ENCODE assay signal across 31 mouse cellular contexts in genomic region chr6:146746577-146746976, GRCm38 (mm10). TPM values are rescaled to one million over a fixed set of nuclear protein-coding genes. Genes with fewer than 3 reads are reported as not detected.
A peak's percentile ranks its signal among the peaks of the same experiment; 100 is the strongest.
DNase-seq lines count a peak whose midpoint lies in the region; ATAC-seq and TF ChIP-seq lines count a peak whose summit lies in the region.
"Had no signal": no experiment of that assay in that cellular context is flagged by ENCODE, and none has a peak within 500 bp of the region (broad histone marks: within the 10 kb centered on the region; RNA-seq: fewer than 3 reads in every experiment).

No protein-coding gene starts in this region.

- no peak for TF ChIP-seq EP300 in stomach, postnatal 0 days (optimal IDR thresholded peaks at IDR 0.05)

- DNase-seq in heart, adult 11 months, result peak; percentile 86
- no peak for DNase-seq in heart, adult 8-10 months (ENCODE audit: low spot score)
- DNase-seq in limb, embryonic 10.5 days (ENCODE audit: low spot score), result no peak
- DNase-seq in stomach, postnatal 0 days (ENCODE audit: low spot score), result no peak
- no peak for DNase-seq in cerebellum, adult 9-11 months
- DNase-seq in hindbrain, embryonic 10.5 days (ENCODE audit: low spot score), result no peak
- DNase-seq: adrenal gland, adult 2 months; adrenal gland, postnatal 36 days; B cell, adult 2 months; cerebellum, adult 9-10 months; embryo, embryonic 11 days; kidney, adult 2 months; layer of hippocampus, postnatal 36 days; left cerebral cortex, postnatal 4 days; retina, postnatal 1 day; right cerebral cortex, postnatal 25 days had no signal

- no peak overlapping the region for H3K4me3 ChIP-seq in limb, embryonic 13.5 days
- H3K4me3 ChIP-seq in limb, embryonic 10.5 days, result no peak overlapping the region
- no peak overlapping the region for H3K4me3 ChIP-seq in stomach, postnatal 0 days (ENCODE audit: low read depth, low read length)
- H3K4me3 ChIP-seq in hindbrain, embryonic 10.5 days, result no peak overlapping the region
- H3K4me3 ChIP-seq: embryonic facial prominence, embryonic 13.5 days; forebrain, embryonic 12.5 days; heart, embryonic 13.5 days; hindbrain, embryonic 15.5 days; intestine, embryonic 15.5 days; lung, embryonic 15.5 days; midbrain, embryonic 10.5 days; midbrain, embryonic 15.5 days; neural tube, embryonic 15.5 days had no signal

- 0 out of 2 replicates have a peak, but pooled peaks have one; percentile 32 for ATAC-seq in limb, embryonic 13.5 days (ENCODE audit: low FRiP score, low read depth)
- ATAC-seq in inflammation-experienced regulatory T-cells, adult 6 months, result peak; percentile 19
- 0 out of 2 replicates have a peak, but pooled peaks have one; percentile 13 for ATAC-seq in stomach, postnatal 0 days (ENCODE audit: low FRiP score, low TSS enrichment)
- ATAC-seq: midbrain, embryonic 15.5 days had no signal

- 67% methylated on average over 5 of the region's 5 CpGs for WGBS in limb, embryonic 13.5 days
- 90% methylated on average over 5 of the region's 5 CpGs for WGBS in limb, embryonic 10.5 days
- 27% methylated on average over 5 of the region's 5 CpGs for WGBS in stomach, postnatal 0 days
- WGBS in hindbrain, embryonic 10.5 days, result 86% methylated on average over 5 of the region's 5 CpGs

- no peak for TF ChIP-seq CTCF in stomach, postnatal 0 days (IDR thresholded peaks at IDR 0.05; ENCODE audit: low read depth)

- no peak overlapping the region for H3K4me2 ChIP-seq in limb, embryonic 13.5 days (replicated peaks)
- H3K4me2 ChIP-seq in stomach, postnatal 0 days (replicated peaks; ENCODE audit: low read depth), result no peak overlapping the region
- H3K4me2 ChIP-seq: embryonic facial prominence, embryonic 13.5 days; forebrain, embryonic 12.5 days; heart, embryonic 13.5 days; hindbrain, embryonic 15.5 days; intestine, embryonic 15.5 days; liver, embryonic 11.5 days; lung, embryonic 15.5 days; midbrain, embryonic 15.5 days; neural tube, embryonic 15.5 days had no signal

- H3K9me3 ChIP-seq in limb, embryonic 13.5 days, result no peaks in the 10 kb centered on the region
- no peaks in the 10 kb centered on the region for H3K9me3 ChIP-seq in limb, embryonic 10.5 days (replicated peaks)
- H3K9me3 ChIP-seq in stomach, postnatal 0 days (ENCODE audit: control insufficient read depth, low read length), result no peaks in the 10 kb centered on the region
- no peaks in the 10 kb centered on the region for H3K9me3 ChIP-seq in hindbrain, embryonic 10.5 days
- H3K9me3 ChIP-seq: embryonic facial prominence, embryonic 13.5 days; forebrain, embryonic 12.5 days; heart, embryonic 13.5 days; hindbrain, embryonic 15.5 days; intestine, embryonic 15.5 days; lung, embryonic 15.5 days; midbrain, embryonic 10.5 days; midbrain, embryonic 15.5 days; neural tube, embryonic 15.5 days had no signal

- H3K27ac ChIP-seq in limb, embryonic 13.5 days, result peak overlapping the region; percentile 55; the same call in 1 of the 2 replicates
- H3K27ac ChIP-seq in limb, embryonic 10.5 days, result no peak overlapping the region
- peak overlapping the region; percentile 70 for H3K27ac ChIP-seq in stomach, postnatal 0 days (replicated peaks)
- H3K27ac ChIP-seq in hindbrain, embryonic 10.5 days, result no peak overlapping the region
- H3K27ac ChIP-seq: embryonic facial prominence, embryonic 13.5 days; forebrain, embryonic 12.5 days; heart, embryonic 13.5 days; hindbrain, embryonic 15.5 days; intestine, embryonic 15.5 days; kidney, postnatal 0 days; lung, embryonic 15.5 days; midbrain, embryonic 10.5 days; midbrain, embryonic 15.5 days; neural tube, embryonic 15.5 days had no signal

- H3K4me1 ChIP-seq in limb, embryonic 13.5 days, result peaks cover 15% of the 10 kb centered on the region
- peaks cover 3% of the 10 kb centered on the region for H3K4me1 ChIP-seq in limb, embryonic 10.5 days
- H3K4me1 ChIP-seq in stomach, postnatal 0 days (replicated peaks; ENCODE audit: control insufficient read depth, insufficient read depth), result 0 out of 2 replicates have a peak, but pooled peaks cover 3% of the 10 kb centered on the region
- H3K4me1 ChIP-seq in hindbrain, embryonic 10.5 days (replicated peaks), result no peaks in the 10 kb centered on the region
- H3K4me1 ChIP-seq: forebrain, embryonic 12.5 days; hindbrain, embryonic 15.5 days; intestine, embryonic 15.5 days; midbrain, embryonic 10.5 days; midbrain, embryonic 15.5 days; neural tube, embryonic 15.5 days had no signal

- H3K27me3 ChIP-seq in limb, embryonic 13.5 days, result no peaks in the 10 kb centered on the region
- H3K27me3 ChIP-seq in limb, embryonic 10.5 days (ENCODE audit: low read depth, poor library complexity, severe bottlenecking), result no peaks in the 10 kb centered on the region
- no peaks in the 10 kb centered on the region for H3K27me3 ChIP-seq in stomach, postnatal 0 days (ENCODE audit: control insufficient read depth, insufficient read depth, low read length)
- no peaks in the 10 kb centered on the region for H3K27me3 ChIP-seq in hindbrain, embryonic 10.5 days (ENCODE audit: insufficient read depth, poor library complexity, severe bottlenecking)
- H3K27me3 ChIP-seq: embryonic facial prominence, embryonic 13.5 days; forebrain, embryonic 12.5 days; heart, embryonic 13.5 days; hindbrain, embryonic 15.5 days; intestine, embryonic 15.5 days; lung, embryonic 15.5 days; midbrain, embryonic 15.5 days; neural tube, embryonic 15.5 days had no signal

- H3K36me3 ChIP-seq in limb, embryonic 13.5 days, result no peaks in the 10 kb centered on the region
- no peaks in the 10 kb centered on the region for H3K36me3 ChIP-seq in limb, embryonic 10.5 days
- H3K36me3 ChIP-seq in stomach, postnatal 0 days (ENCODE audit: control insufficient read depth, insufficient read depth, low read length), result no peaks in the 10 kb centered on the region
- H3K36me3 ChIP-seq in hindbrain, embryonic 10.5 days, result no peaks in the 10 kb centered on the region
- H3K36me3 ChIP-seq: embryonic facial prominence, embryonic 13.5 days; forebrain, embryonic 12.5 days; hindbrain, embryonic 15.5 days; intestine, embryonic 15.5 days; lung, embryonic 15.5 days; midbrain, embryonic 10.5 days; midbrain, embryonic 15.5 days; neural tube, embryonic 15.5 days had no signal

- H3K9ac ChIP-seq in limb, embryonic 13.5 days, result no peak overlapping the region
- H3K9ac ChIP-seq in stomach, postnatal 0 days (ENCODE audit: low read length), result no peak overlapping the region
- H3K9ac ChIP-seq: embryonic facial prominence, embryonic 13.5 days; forebrain, embryonic 12.5 days; heart, embryonic 13.5 days; hindbrain, embryonic 15.5 days; intestine, embryonic 15.5 days; lung, embryonic 15.5 days; midbrain, embryonic 15.5 days; neural tube, embryonic 15.5 days had no signal

RNA-seq across cellular contexts. Expression of gene Stk38l, which starts 21.8 kb away (rescaled TPM):
- 10 to 100 TPM; 12.6 to 13.9 (median 13.2) TPM for total RNA-seq in heart, adult 8-10 months (2022)
- polyA plus RNA-seq in limb, embryonic 13.5 days (2015; fragmentation: Nextera tagmentation; extraction: Ambion mirVana), result 23.0 TPM in 2 replicates
- polyA plus RNA-seq in limb, embryonic 10.5 days (2016; fragmentation: Nextera tagmentation; extraction: Ambion mirVana), result 20.0 and 24.6 TPM in 2 replicates
- 10 to 100 TPM; 10.7 to 32.2 (median 22.0) TPM for polyA plus RNA-seq in inflammation-experienced regulatory T-cells, adult 6 months (2017; shearing (Covaris generic))
- 16.9 and 17.3 TPM in 2 replicates for polyA plus RNA-seq in stomach, postnatal 0 days (2015; fragmentation: Nextera tagmentation; extraction: Ambion mirVana)
- polyA plus RNA-seq in hindbrain, embryonic 10.5 days (2016; fragmentation: Nextera tagmentation; extraction: Ambion mirVana), result 18.0 and 23.0 TPM in 2 replicates

RNA-seq across cellular contexts. Expression of gene Arntl2, which starts 49.3 kb away (rescaled TPM):
- 1 to 10 TPM in 3 of 4 experiments, under 1 TPM in 1; 0.55 to 1.7 (median 1.5) TPM for total RNA-seq in heart, adult 8-10 months (2022)
- 7.3 and 10.2 TPM in 2 replicates for polyA plus RNA-seq in limb, embryonic 13.5 days (2015; fragmentation: Nextera tagmentation; extraction: Ambion mirVana)
- polyA plus RNA-seq in limb, embryonic 10.5 days (2016; fragmentation: Nextera tagmentation; extraction: Ambion mirVana), result 1.8 and 4.6 TPM in 2 replicates
- polyA plus RNA-seq in inflammation-experienced regulatory T-cells, adult 6 months (2017; shearing (Covaris generic)), result 1 to 10 TPM; 4.0 to 8.0 (median 7.9) TPM
- polyA plus RNA-seq in stomach, postnatal 0 days (2015; fragmentation: Nextera tagmentation; extraction: Ambion mirVana), result 3.8 and 4.7 TPM in 2 replicates
- 1.5 and 2.1 TPM in 2 replicates for polyA plus RNA-seq in hindbrain, embryonic 10.5 days (2016; fragmentation: Nextera tagmentation; extraction: Ambion mirVana)
- total RNA-seq: hematopoietic stem cell, adult 5-6 weeks; megakaryocyte progenitor cell, adult 5-6 weeks had no signal

Comparison
In these comparisons a context has a peak if more than half of its experiments do, and no peak if none do; other contexts are left out.
1. H3K27ac ChIP-seq: peak in limb, embryonic 13.5 days (single experiment) and stomach, postnatal 0 days (single experiment); none in limb, embryonic 10.5 days (single experiment) and hindbrain, embryonic 10.5 days (single experiment).
2. Peak in every context shown above with its lines, with median percentiles within 50 percentile points of each other: ATAC-seq.